Mouse (Mus musculus) ES-Bruce4 (cell line): Measurements from ENCODE around the gene Flt3l.

Experiments
- CTCF ChIP-seq: IDR thresholded peaks from one replicate; pipeline ENCODE4 v1.8.1; 2011; ENCODE audit warnings: low read depth, low read length
- POLR2A ChIP-seq: IDR thresholded peaks from one replicate; pipeline ENCODE4 v1.8.1; 2011; ENCODE audit warnings: low read length; ENCODE audit not compliant: insufficient read depth

GRCm38 (mm10) chr7:45139904-45140723 lies 3.9 kb upstream of the Flt3l start:
- TF ChIP-seq CTCF, result no peak
- no peak for TF ChIP-seq POLR2A
